Mouse (Mus musculus) frontal cortex, adult 2 months (tissue): ENCODE measurements around the gene Nxt1. TPM values are rescaled to one million over a fixed set of nuclear protein-coding genes. Genes with fewer than 3 reads are reported as not detected.

Experiments used
- DNase-seq, 2 experiments: peaks; one replicate each; pipeline ENCODE4 v3.0.0; 2022; ENCODE audit warnings: low spot score in 1 of 2; ENCODE audit errors: extremely low spot score in 1 of 2
- polyA plus RNA-seq: library from polyadenylated mRNA; depleted of rRNA; stranded (reverse); fragments of >200 nt; gene quantifications from 2 replicates; pipeline ENCODE4 v1.2.3, GENCODE M21; 2012; rRNA removed

Nxt1 gene
- polyA plus RNA-seq, 1 experiment: 22.0 TPM

- DNase-seq: no peak
Measured at GRCm38 (mm10) chr2:148687971-148688370, 15.6 kb downstream of the Nxt1 start.

- no peak for DNase-seq
Measured at GRCm38 (mm10) chr2:148689444-148690140, 17.2 kb downstream of the Nxt1 start.

- DNase-seq: no peak
Measured at GRCm38 (mm10) chr2:148690291-148690690, 17.9 kb downstream of the Nxt1 start.

- no peak for DNase-seq
Measured at GRCm38 (mm10) chr2:148690781-148691180, 18.4 kb downstream of the Nxt1 start.

- no peak for DNase-seq
Measured at GRCm38 (mm10) chr2:148698571-148698970, 26.2 kb downstream of the Nxt1 start.

- DNase-seq: peak in 1 of 2 experiments; percentile 60
Measured at GRCm38 (mm10) chr2:148706409-148707201, 34.2 kb downstream of the Nxt1 start.

GRCm38 (mm10) chr2:148707202-148707530 lies 34.8 kb downstream of the Nxt1 start:
- DNase-seq: no peak

GRCm38 (mm10) chr2:148712326-148712725 lies 39.9 kb downstream of the Nxt1 start:
- no peak for DNase-seq

- no peak for DNase-seq
Measured at GRCm38 (mm10) chr2:148717072-148717471, 44.7 kb downstream of the Nxt1 start.

GRCm38 (mm10) chr2:148719271-148719995 lies 47.0 kb downstream of the Nxt1 start:
- no peak for DNase-seq

Other genes starting within 250 kb of the Nxt1 start
- 4.1 and 4.4 TPM in 2 replicates for gene Cd93, start 229.0 kb upstream of the Nxt1 start, polyA plus RNA-seq
- gene Gzf1, start 8.4 kb downstream of the Nxt1 start, polyA plus RNA-seq: 19.3 and 20.1 TPM in 2 replicates
- 241 and 278 TPM in 2 replicates for gene Napb, start 59.9 kb downstream of the Nxt1 start, polyA plus RNA-seq
- 0.74 and 0.90 TPM in 2 replicates for gene Cstl1, start 77.8 kb downstream of the Nxt1 start, polyA plus RNA-seq
- gene Cst11, start 98.9 kb downstream of the Nxt1 start, polyA plus RNA-seq: not detected in 2 replicates
- gene 8030411F24Rik, start 109.4 kb downstream of the Nxt1 start, polyA plus RNA-seq: not detected in 2 replicates
- 0.99 and 1.4 TPM in 2 replicates for gene Cst12, start 116.8 kb downstream of the Nxt1 start, polyA plus RNA-seq
- gene Cst8, start 126.2 kb downstream of the Nxt1 start, polyA plus RNA-seq: not detected in 2 replicates
- gene Cst13, start 147.5 kb downstream of the Nxt1 start, polyA plus RNA-seq: not detected in 2 replicates
- not detected in 2 replicates for gene Cst9, start 162.5 kb downstream of the Nxt1 start, polyA plus RNA-seq
- not detected in 2 replicates for gene 9230104L09Rik, start 192.4 kb downstream of the Nxt1 start, polyA plus RNA-seq
- 4,774 and 5,236 TPM in 2 replicates for gene Cst3, start 203.1 kb downstream of the Nxt1 start, polyA plus RNA-seq